Mouse (Mus musculus) CH12.LX (cell line): Measurements from ENCODE around the gene I0C0044D17Rik.

ENCODE experiments used
- CTCF ChIP-seq, 2 experiments: IDR thresholded peaks in 1 of 2; conservative IDR thresholded peaks in 1 of 2; 2 replicates each; pipeline ENCODE4 v1.5.1; 2011 to 2012; ENCODE audit warnings: low read depth in 2 of 2, low read length in 2 of 2, improper control_type of control experiment in 1 of 2, inconsistent platforms in 1 of 2, mild to moderate bottlenecking in 1 of 2, moderate library complexity in 1 of 2
- ELF1 ChIP-seq: IDR thresholded peaks from 2 replicates; pipeline ENCODE4 v1.6.1; 2014; ENCODE audit warnings: low read depth, mild to moderate bottlenecking, inconsistent platforms, low read length, improper control_type of control experiment
- HCFC1 ChIP-seq: IDR thresholded peaks from 2 replicates; pipeline ENCODE4 v1.6.1; 2012; ENCODE audit warnings: low read depth, mild to moderate bottlenecking, inconsistent platforms, low read length, improper control_type of control experiment
- SMC3 ChIP-seq: IDR thresholded peaks from 2 replicates; pipeline ENCODE4 v1.6.1; 2011; ENCODE audit warnings: low read depth, low read length, improper control_type of control experiment

DNA sequence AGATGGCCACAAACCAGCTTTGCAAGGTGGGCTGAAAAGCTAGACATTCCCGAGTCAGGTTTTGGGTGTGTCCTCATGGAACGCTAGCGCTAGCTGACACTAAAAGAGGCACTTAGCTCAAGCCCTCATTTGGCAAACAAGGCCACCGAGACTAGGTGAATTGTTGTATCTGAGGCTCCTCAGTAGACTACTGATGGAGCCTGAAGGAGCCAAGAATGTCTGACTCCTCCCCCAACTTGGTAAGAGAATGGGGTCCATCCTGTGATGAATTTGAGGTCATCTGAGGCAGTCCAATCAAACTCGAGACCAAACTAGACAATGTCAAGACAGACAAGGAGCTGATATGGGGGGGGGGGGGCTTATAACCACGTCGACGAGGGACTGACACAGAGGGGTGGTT is 37.8 kb downstream of the I0C0044D17Rik start:
- TF ChIP-seq SMC3 (no peak), HCFC1 (no peak), CTCF (conservative IDR thresholded peaks at IDR 0.05 in 1 of 2, IDR thresholded peaks at IDR 0.05 in 1 of 2; ENCODE audit: low read depth in 2 of 2, low read length in 2 of 2) (no peak), ELF1 (no peak)
